Mouse (Mus musculus) stomach, embryonic 16.5 days (tissue): Measurements from ENCODE around the gene Tmem222. TPM values are rescaled to one million over a fixed set of nuclear protein-coding genes. Genes with fewer than 3 reads are reported as not detected.
A peak's percentile ranks its signal among the peaks of the same experiment; 100 is the strongest.

Source experiments
- ATAC-seq: fragments of 200-750 bp; cut with Nextera tagmentation; 2 replicates; pipeline ENCODE4 v1.8.0; 2017; ENCODE audit warnings: moderate number of reproducible peaks, moderate TSS enrichment; ENCODE audit not compliant: insufficient read depth, low FRiP score
- H3K27ac ChIP-seq: fragments of 300-500 bp; sonication (generic); 2 replicates; pipeline ENCODE4 v1.5.1; 2014; ENCODE audit warnings: low read length
- H3K27me3 ChIP-seq: fragments of 300-500 bp; sonication (generic); 2 replicates; pipeline ENCODE4 v1.6.1; 2014; ENCODE audit warnings: low read length, control low read depth, mixed read lengths; ENCODE audit not compliant: control insufficient read depth, insufficient read depth
- H3K36me3 ChIP-seq: fragments of 300-500 bp; sonication (generic); 2 replicates; pipeline ENCODE4 v1.6.1; 2014; ENCODE audit warnings: low read length; ENCODE audit not compliant: control insufficient read depth, insufficient read depth
- H3K4me1 ChIP-seq: fragments of 300-500 bp; sonication (generic); 2 replicates; pipeline ENCODE4 v1.6.1; 2014; ENCODE audit warnings: low read length, control low read depth, mixed read lengths; ENCODE audit not compliant: control insufficient read depth, insufficient read depth
- H3K4me2 ChIP-seq: fragments of 300-500 bp; sonication (generic); 2 replicates; pipeline ENCODE4 v1.6.1; 2014; ENCODE audit warnings: low read depth, low read length, mixed read lengths
- H3K4me3 ChIP-seq: fragments of 300-500 bp; sonication (generic); replicated peaks from 2 replicates; pipeline ENCODE4 v1.5.1; 2014; ENCODE audit warnings: mild to moderate bottlenecking, low read length
- H3K9ac ChIP-seq: fragments of 300-500 bp; sonication (generic); 2 replicates; pipeline ENCODE4 v1.6.1; 2014; ENCODE audit warnings: low read length
- H3K9me3 ChIP-seq: fragments of 300-500 bp; sonication (generic); replicated peaks from 2 replicates; pipeline ENCODE4 v1.6.1; 2016; ENCODE audit warnings: low read length, control low read depth; ENCODE audit not compliant: control insufficient read depth
- WGBS: fragments of 180-500 bp; shearing (Covaris S2); extraction: QIAGEN DNeasy Blood & Tissue Kit; methylation state at CpG from one replicate; pipeline ENCODE4 v1.1.7; 2014; 5-methylcytosine and 5-hydroxymethylcytosine counted together
- polyA plus RNA-seq: library from polyadenylated mRNA; unstranded; fragments of >200 nt; fragmentation: Nextera tagmentation; extraction: Ambion mirVana; gene quantifications from 2 replicates; pipeline ENCODE4 v1.2.1, GENCODE M21; 2015

Tmem222 gene
- polyA plus RNA-seq, 1 experiment from 2014 or later = 71.3 TPM

- H3K4me2 ChIP-seq = no peak overlapping the region
- 83% methylated on average over 4 of the region's 4 CpGs for WGBS
- H3K9me3 ChIP-seq = no peaks in the 10 kb centered on the region
- H3K27ac ChIP-seq = no peak overlapping the region
- H3K4me3 ChIP-seq = no peak overlapping the region
- ATAC-seq = no peak
- peaks cover 11% of the 10 kb centered on the region for H3K4me1 ChIP-seq
- no peaks in the 10 kb centered on the region for H3K27me3 ChIP-seq
- H3K36me3 ChIP-seq = peaks cover 4% of the 10 kb centered on the region; the same call in 1 of the 2 replicates
- H3K9ac ChIP-seq = no peak overlapping the region
Observed at GRCm38 (mm10) chr4:133292405-133292804, 14.8 kb upstream of the Tmem222 start.

- Histone ChIP-seq H3K9ac (no peak overlapping the region), H3K4me2 (no peak overlapping the region), H3K9me3 (no peaks in the 10 kb centered on the region), H3K4me1 (peaks cover 11% of the 10 kb centered on the region), H3K27me3 (no peaks in the 10 kb centered on the region), H3K4me3 (no peak overlapping the region), H3K27ac (no peak overlapping the region), H3K36me3 (peaks cover 3% of the 10 kb centered on the region; the same call in 1 of the 2 replicates)
- ATAC-seq = no peak
- WGBS = 90% methylated on average over 1 of the region's 1 CpGs
Observed at GRCm38 (mm10) chr4:133291255-133291654, 13.7 kb upstream of the Tmem222 start.

GRCm38 (mm10) chr4:133286476-133287077 lies 9.0 kb upstream of the Tmem222 start:
- Histone ChIP-seq H3K9me3 (no peaks in the 10 kb centered on the region), H3K27me3 (no peaks in the 10 kb centered on the region), H3K36me3 (no peaks in the 10 kb centered on the region), H3K27ac (no peak overlapping the region), H3K9ac (no peak overlapping the region), H3K4me1 (peaks cover 13% of the 10 kb centered on the region), H3K4me3 (no peak overlapping the region), H3K4me2 (no peak overlapping the region)
- ATAC-seq = no peak
- 82% methylated on average over 4 of the region's 4 CpGs for WGBS

GRCm38 (mm10) chr4:133285950-133286349 lies 8.4 kb upstream of the Tmem222 start:
- 61% methylated on average over 5 of the region's 5 CpGs for WGBS
- Histone ChIP-seq H3K36me3 (no peaks in the 10 kb centered on the region), H3K4me1 (peaks cover 14% of the 10 kb centered on the region), H3K9me3 (no peaks in the 10 kb centered on the region), H3K9ac (no peak overlapping the region), H3K4me3 (no peak overlapping the region), H3K27me3 (no peaks in the 10 kb centered on the region), H3K27ac (no peak overlapping the region), H3K4me2 (no peak overlapping the region)
- no peak; the same call in 1 of the 2 replicates for ATAC-seq

- no peak for ATAC-seq
- Histone ChIP-seq H3K36me3 (no peaks in the 10 kb centered on the region), H3K27me3 (no peaks in the 10 kb centered on the region), H3K4me2 (no peak overlapping the region), H3K4me3 (no peak overlapping the region), H3K9me3 (no peaks in the 10 kb centered on the region), H3K9ac (no peak overlapping the region), H3K27ac (no peak overlapping the region), H3K4me1 (peaks cover 14% of the 10 kb centered on the region)
- WGBS = 82% methylated on average over 3 of the region's 3 CpGs
Observed at GRCm38 (mm10) chr4:133285299-133285698, 7.7 kb upstream of the Tmem222 start.

GRCm38 (mm10) chr4:133282656-133283055 lies 5.1 kb upstream of the Tmem222 start:
- Histone ChIP-seq H3K36me3 (no peaks in the 10 kb centered on the region), H3K27ac (peak overlapping the region; percentile 35), H3K4me2 (no peak overlapping the region), H3K27me3 (no peaks in the 10 kb centered on the region), H3K4me1 (peaks cover 20% of the 10 kb centered on the region), H3K9ac (no peak overlapping the region), H3K4me3 (no peak overlapping the region), H3K9me3 (no peaks in the 10 kb centered on the region)
- ATAC-seq = no peak
- WGBS = 27% methylated on average over 4 of the region's 4 CpGs

GRCm38 (mm10) chr4:133281951-133282481 lies 4.4 kb upstream of the Tmem222 start:
- no peak overlapping the region for H3K4me2 ChIP-seq
- ATAC-seq = peak; percentile 12; the same call in 1 of the 2 replicates
- H3K36me3 ChIP-seq = no peaks in the 10 kb centered on the region
- no peaks in the 10 kb centered on the region for H3K9me3 ChIP-seq
- peaks cover 20% of the 10 kb centered on the region for H3K4me1 ChIP-seq
- peak overlapping the region; percentile 35 for H3K27ac ChIP-seq
- H3K27me3 ChIP-seq = no peaks in the 10 kb centered on the region
- H3K9ac ChIP-seq = peak overlapping the region; percentile 52
- H3K4me3 ChIP-seq = no peak overlapping the region
- WGBS = 20% methylated on average over 5 of the region's 5 CpGs

- Histone ChIP-seq H3K27me3 (no peaks in the 10 kb centered on the region), H3K4me1 (peaks cover 23% of the 10 kb centered on the region), H3K27ac (peak overlapping the region; percentile 35; the same call in 1 of the 2 replicates), H3K36me3 (no peaks in the 10 kb centered on the region), H3K9ac (peak overlapping the region; percentile 52), H3K9me3 (no peaks in the 10 kb centered on the region), H3K4me2 (no peak overlapping the region), H3K4me3 (no peak overlapping the region)
- WGBS = 31% methylated on average over 7 of the region's 7 CpGs
- no peak for ATAC-seq
Observed at GRCm38 (mm10) chr4:133281513-133281912, 3.9 kb upstream of the Tmem222 start.

GRCm38 (mm10) chr4:133278482-133278881 lies 890 bp upstream of the Tmem222 start:
- no peaks in the 10 kb centered on the region for H3K9me3 ChIP-seq
- no peak for ATAC-seq
- H3K4me2 ChIP-seq = peak overlapping the region; percentile 77; the same call in 1 of the 2 replicates
- H3K36me3 ChIP-seq = no peaks in the 10 kb centered on the region
- peak overlapping the region; percentile 87 for H3K9ac ChIP-seq
- no peak overlapping the region for H3K4me3 ChIP-seq
- H3K27me3 ChIP-seq = no peaks in the 10 kb centered on the region
- peaks cover 30% of the 10 kb centered on the region for H3K4me1 ChIP-seq
- peak overlapping the region; percentile 91; the same call in 1 of the 2 replicates for H3K27ac ChIP-seq
- 84% methylated on average over 3 of the region's 3 CpGs for WGBS
